Mouse (Mus musculus): ENCODE results near the gene Olfr56. TPM values are rescaled to one million over a fixed set of nuclear protein-coding genes. Genes with fewer than 3 reads are reported as not detected.

The Olfr56 gene
- polyA plus RNA-seq, 1 experiment from 2014 or later, result not detected

GRCm38 (mm10) chr11:49107650-49108537, 129.2 kb downstream of the Olfr56 start:
- ATAC-seq (ENCODE audit: insufficient number of reproducible peaks, insufficient read depth, low FRiP score, low read depth), result no peak
- H3K4me1 ChIP-seq (ENCODE audit: control insufficient read depth, insufficient read depth, low read length), result 0 out of 2 replicates have a peak, but pooled peaks cover 4% of the 10 kb centered on the region
- WGBS, result 47% methylated on average over 10 of the region's 10 CpGs
- H3K27ac ChIP-seq (ENCODE audit: low read length), result no peak overlapping the region
- H3K9me3 ChIP-seq (ENCODE audit: control insufficient read depth, low read depth, low read length), result no peaks in the 10 kb centered on the region
- H3K4me3 ChIP-seq (ENCODE audit: low read depth, low read length), result no peak overlapping the region
- H3K9ac ChIP-seq (replicated peaks; ENCODE audit: low read depth, low read length), result no peak overlapping the region
- no peaks in the 10 kb centered on the region for H3K36me3 ChIP-seq (ENCODE audit: control insufficient read depth, insufficient read depth, low read length)
- H3K27me3 ChIP-seq (ENCODE audit: control insufficient read depth, insufficient read depth, low read length), result no peaks in the 10 kb centered on the region
- H3K4me2 ChIP-seq (replicated peaks; ENCODE audit: low read depth, low read length), result no peak overlapping the region

- Histone ChIP-seq H3K4me3 (ENCODE audit: low read depth, low read length) (no peak overlapping the region), H3K36me3 (ENCODE audit: control insufficient read depth, insufficient read depth, low read length) (no peaks in the 10 kb centered on the region), H3K4me2 (replicated peaks; ENCODE audit: low read depth, low read length) (no peak overlapping the region), H3K27ac (ENCODE audit: low read length) (no peak overlapping the region), H3K4me1 (ENCODE audit: control insufficient read depth, insufficient read depth, low read length) (0 out of 2 replicates have a peak, but pooled peaks cover 4% of the 10 kb centered on the region), H3K9ac (replicated peaks; ENCODE audit: low read depth, low read length) (no peak overlapping the region), H3K27me3 (ENCODE audit: control insufficient read depth, insufficient read depth, low read length) (no peaks in the 10 kb centered on the region), H3K9me3 (ENCODE audit: control insufficient read depth, low read depth, low read length) (no peaks in the 10 kb centered on the region)
- 50% methylated on average over 1 of the region's 1 CpGs for WGBS
- no peak; the same call in 1 of the 2 replicates for ATAC-seq (ENCODE audit: insufficient number of reproducible peaks, insufficient read depth, low FRiP score, low read depth)
Observed at GRCm38 (mm10) chr11:49108833-49109232, 130.1 kb downstream of the Olfr56 start.

GRCm38 (mm10) chr11:49111000-49111399, 132.3 kb downstream of the Olfr56 start:
- Histone ChIP-seq H3K9ac (replicated peaks; ENCODE audit: low read depth, low read length) (no peak overlapping the region), H3K36me3 (ENCODE audit: control insufficient read depth, insufficient read depth, low read length) (no peaks in the 10 kb centered on the region), H3K4me2 (replicated peaks; ENCODE audit: low read depth, low read length) (no peak overlapping the region), H3K4me1 (ENCODE audit: control insufficient read depth, insufficient read depth, low read length) (0 out of 2 replicates have a peak, but pooled peaks cover 4% of the 10 kb centered on the region), H3K27me3 (ENCODE audit: control insufficient read depth, insufficient read depth, low read length) (no peaks in the 10 kb centered on the region), H3K4me3 (ENCODE audit: low read depth, low read length) (no peak overlapping the region), H3K9me3 (ENCODE audit: control insufficient read depth, low read depth, low read length) (no peaks in the 10 kb centered on the region), H3K27ac (ENCODE audit: low read length) (no peak overlapping the region)
- ATAC-seq (ENCODE audit: insufficient number of reproducible peaks, insufficient read depth, low FRiP score, low read depth), result no peak
- 69% methylated on average over 1 of the region's 1 CpGs for WGBS

GRCm38 (mm10) chr11:49112624-49113219, 134.0 kb downstream of the Olfr56 start:
- no peak for ATAC-seq (ENCODE audit: insufficient number of reproducible peaks, insufficient read depth, low FRiP score, low read depth)

GRCm38 (mm10) chr11:49114158-49114557, 135.5 kb downstream of the Olfr56 start:
- Histone ChIP-seq H3K36me3 (ENCODE audit: control insufficient read depth, insufficient read depth, low read length) (no peaks in the 10 kb centered on the region), H3K4me1 (ENCODE audit: control insufficient read depth, insufficient read depth, low read length) (no peaks in the 10 kb centered on the region), H3K9me3 (ENCODE audit: control insufficient read depth, low read depth, low read length) (no peaks in the 10 kb centered on the region), H3K4me3 (ENCODE audit: low read depth, low read length) (no peak overlapping the region), H3K4me2 (replicated peaks; ENCODE audit: low read depth, low read length) (no peak overlapping the region), H3K27me3 (ENCODE audit: control insufficient read depth, insufficient read depth, low read length) (no peaks in the 10 kb centered on the region), H3K27ac (ENCODE audit: low read length) (no peak overlapping the region), H3K9ac (replicated peaks; ENCODE audit: low read depth, low read length) (no peak overlapping the region)
- WGBS, result 72% methylated on average over 2 of the region's 2 CpGs
- no peak for ATAC-seq (ENCODE audit: insufficient number of reproducible peaks, insufficient read depth, low FRiP score, low read depth)

More at GRCm38 (mm10) chr11:49112624-49113219, 134.0 kb downstream of the Olfr56 start:
- Histone ChIP-seq H3K36me3 (ENCODE audit: control insufficient read depth, insufficient read depth, low read length) (no peaks in the 10 kb centered on the region), H3K9me3 (ENCODE audit: control insufficient read depth, low read depth, low read length) (no peaks in the 10 kb centered on the region), H3K4me3 (ENCODE audit: low read depth, low read length) (no peak overlapping the region), H3K4me1 (ENCODE audit: control insufficient read depth, insufficient read depth, low read length) (0 out of 2 replicates have a peak, but pooled peaks cover 3% of the 10 kb centered on the region), H3K9ac (replicated peaks; ENCODE audit: low read depth, low read length) (no peak overlapping the region), H3K27ac (ENCODE audit: low read length) (no peak overlapping the region), H3K4me2 (replicated peaks; ENCODE audit: low read depth, low read length) (no peak overlapping the region), H3K27me3 (ENCODE audit: control insufficient read depth, insufficient read depth, low read length) (no peaks in the 10 kb centered on the region)
- 63% methylated on average over 6 of the region's 6 CpGs for WGBS

- no peak for ATAC-seq (ENCODE audit: insufficient number of reproducible peaks, insufficient read depth, low FRiP score, low read depth)
- Histone ChIP-seq H3K4me1 (ENCODE audit: control insufficient read depth, insufficient read depth, low read length) (no peaks in the 10 kb centered on the region), H3K36me3 (ENCODE audit: control insufficient read depth, insufficient read depth, low read length) (no peaks in the 10 kb centered on the region), H3K27ac (ENCODE audit: low read length) (no peak within 1 kb of the TSS), H3K9me3 (ENCODE audit: control insufficient read depth, low read depth, low read length) (no peaks in the 10 kb centered on the region), H3K9ac (replicated peaks; ENCODE audit: low read depth, low read length) (no peak within 1 kb of the TSS), H3K27me3 (ENCODE audit: control insufficient read depth, insufficient read depth, low read length) (no peaks in the 10 kb centered on the region), H3K4me2 (replicated peaks; ENCODE audit: low read depth, low read length) (no peak within 1 kb of the TSS), H3K4me3 (ENCODE audit: low read depth, low read length) (no peak within 1 kb of the TSS)
Observed at GRCm38 (mm10) chr11:49114774-49115173, 136.1 kb downstream of the Olfr56 start, which contains the start of gene Olfr1396. TSS of gene Olfr1396 (minus strand) at chr11:49114874.

GRCm38 (mm10) chr11:49119635-49120034, 140.9 kb downstream of the Olfr56 start:
- H3K4me1 ChIP-seq (ENCODE audit: control insufficient read depth, insufficient read depth, low read length), result no peaks in the 10 kb centered on the region
- H3K9me3 ChIP-seq (ENCODE audit: control insufficient read depth, low read depth, low read length), result no peaks in the 10 kb centered on the region
- ATAC-seq (ENCODE audit: insufficient number of reproducible peaks, insufficient read depth, low FRiP score, low read depth), result no peak
- no peak overlapping the region for H3K27ac ChIP-seq (ENCODE audit: low read length)
- H3K4me3 ChIP-seq (ENCODE audit: low read depth, low read length), result no peak overlapping the region
- H3K9ac ChIP-seq (replicated peaks; ENCODE audit: low read depth, low read length), result no peak overlapping the region
- no peak overlapping the region for H3K4me2 ChIP-seq (replicated peaks; ENCODE audit: low read depth, low read length)
- H3K27me3 ChIP-seq (ENCODE audit: control insufficient read depth, insufficient read depth, low read length), result no peaks in the 10 kb centered on the region
- no peaks in the 10 kb centered on the region for H3K36me3 ChIP-seq (ENCODE audit: control insufficient read depth, insufficient read depth, low read length)
- WGBS, result 81% methylated on average over 3 of the region's 3 CpGs

GRCm38 (mm10) chr11:49124169-49124568, 145.5 kb downstream of the Olfr56 start:
- WGBS, result 85% methylated on average over 2 of the region's 2 CpGs
- Histone ChIP-seq H3K27ac (ENCODE audit: low read length) (no peak overlapping the region), H3K36me3 (ENCODE audit: control insufficient read depth, insufficient read depth, low read length) (no peaks in the 10 kb centered on the region), H3K4me1 (ENCODE audit: control insufficient read depth, insufficient read depth, low read length) (no peaks in the 10 kb centered on the region), H3K27me3 (ENCODE audit: control insufficient read depth, insufficient read depth, low read length) (no peaks in the 10 kb centered on the region), H3K4me2 (replicated peaks; ENCODE audit: low read depth, low read length) (no peak overlapping the region), H3K9me3 (ENCODE audit: control insufficient read depth, low read depth, low read length) (no peaks in the 10 kb centered on the region), H3K9ac (replicated peaks; ENCODE audit: low read depth, low read length) (no peak overlapping the region), H3K4me3 (ENCODE audit: low read depth, low read length) (no peak overlapping the region)
- no peak for ATAC-seq (ENCODE audit: insufficient number of reproducible peaks, insufficient read depth, low FRiP score, low read depth)

Measured in stomach, embryonic 14.5 days (tissue).